Mouse (Mus musculus) left cerebral cortex, postnatal 25 days (tissue): ENCODE measurements around the gene Cdk1. TPM values are rescaled to one million over a fixed set of nuclear protein-coding genes. Genes with fewer than 3 reads are reported as not detected.
"Not testable (repeated sequence)": the region's sequence is repeated elsewhere in the genome, so short reads cannot be mapped to it uniquely, and the experiment has no call there.

Source experiments
- DNase-seq, 2 experiments: peaks; one replicate each; pipeline ENCODE4 v3.0.0; 2022; ENCODE audit warnings: low spot score in 2 of 2, mixed read lengths in 1 of 2
- intact Hi-C: fragments of 180-260 bp; cut with DNase I; formaldehyde crosslinking; loops from one replicate; pipeline ENCODE4 v1.15.1; 2025
- total RNA-seq, 2 experiments: library from RNA; stranded (reverse); gene quantifications; 2 replicates each; pipeline ENCODE4 v1.2.3; 2021

Gene Cdk1
- under 1 TPM; 0.73 to 0.87 TPM for total RNA-seq

DNA sequence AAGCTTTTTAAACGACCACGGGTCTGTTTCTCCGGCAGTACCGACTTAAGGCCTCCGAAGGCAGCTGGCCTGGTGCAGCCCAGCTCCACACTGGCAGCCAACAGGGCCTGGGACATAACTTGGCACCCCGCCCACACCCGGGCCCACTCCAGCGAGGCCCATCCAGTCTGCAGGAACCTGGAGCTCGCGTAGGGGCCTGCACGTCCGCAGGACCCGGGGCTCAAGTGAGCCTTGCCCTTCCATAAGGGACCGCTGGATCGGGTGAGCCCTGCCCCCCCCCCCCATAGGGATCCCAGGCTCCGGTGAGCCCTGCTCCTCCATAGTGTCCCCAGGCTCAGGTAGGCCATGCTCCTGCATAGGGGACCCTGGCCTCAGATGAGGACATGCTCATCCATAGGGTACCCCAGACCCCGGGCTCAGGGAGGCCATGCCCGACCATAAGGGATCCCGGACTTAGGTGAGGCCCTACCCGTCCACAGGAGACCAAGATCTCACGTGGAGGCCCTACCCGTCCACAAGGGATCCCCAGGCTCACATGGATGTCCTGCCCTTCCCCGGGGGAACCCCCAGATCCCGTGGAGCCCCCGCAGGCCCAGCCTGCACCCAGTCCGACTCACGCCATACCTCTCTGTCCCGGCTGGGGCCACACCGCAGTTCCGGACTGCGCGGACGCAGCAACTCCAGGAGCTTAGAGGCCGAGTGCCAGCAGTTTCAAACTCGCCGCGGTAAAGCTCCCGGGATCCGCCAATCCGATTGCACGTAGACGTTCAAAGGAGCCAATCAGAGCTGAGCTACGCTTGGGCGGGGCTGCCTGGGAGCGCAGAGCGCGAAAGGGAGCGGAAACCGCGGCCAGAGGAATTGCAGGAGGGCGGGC, at the start of gene Cdk1:
Gene Cdk1, minus strand, starts transcription at position 727 of the 874 bp plus-strand sequence.
- DNase-seq = peak; percentile 91 to 95
- intact Hi-C loops = no loop called here

DNA sequence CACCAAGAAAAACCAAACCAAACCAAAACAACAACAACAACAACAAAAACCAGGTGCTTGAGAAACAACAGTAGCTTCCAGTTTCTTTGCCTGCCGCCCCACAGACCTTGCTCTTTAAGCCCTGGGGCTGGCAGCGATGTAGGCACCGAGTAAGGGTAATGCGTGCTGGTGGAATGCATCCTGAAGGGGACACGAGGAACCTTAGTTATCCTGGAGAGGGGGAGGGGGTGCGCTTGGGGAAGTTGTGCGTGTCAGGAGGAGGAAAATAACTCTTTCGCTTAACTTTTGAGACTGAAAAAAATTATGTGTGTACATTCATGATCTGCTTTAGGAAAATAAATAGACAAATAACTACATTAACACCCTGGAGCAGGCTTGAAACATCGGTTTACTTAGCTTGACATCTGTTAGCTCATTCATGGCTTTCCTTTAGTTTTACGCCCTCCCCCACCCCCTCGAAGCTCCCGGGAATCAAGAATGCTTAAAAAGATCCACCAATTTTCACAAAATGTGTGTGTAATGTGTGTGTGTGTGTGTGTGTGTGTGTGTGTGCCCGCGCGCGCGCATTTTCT, 47.2 kb upstream of the Cdk1 start:
- no peak for DNase-seq
- intact Hi-C loops = no loop called here

DNA sequence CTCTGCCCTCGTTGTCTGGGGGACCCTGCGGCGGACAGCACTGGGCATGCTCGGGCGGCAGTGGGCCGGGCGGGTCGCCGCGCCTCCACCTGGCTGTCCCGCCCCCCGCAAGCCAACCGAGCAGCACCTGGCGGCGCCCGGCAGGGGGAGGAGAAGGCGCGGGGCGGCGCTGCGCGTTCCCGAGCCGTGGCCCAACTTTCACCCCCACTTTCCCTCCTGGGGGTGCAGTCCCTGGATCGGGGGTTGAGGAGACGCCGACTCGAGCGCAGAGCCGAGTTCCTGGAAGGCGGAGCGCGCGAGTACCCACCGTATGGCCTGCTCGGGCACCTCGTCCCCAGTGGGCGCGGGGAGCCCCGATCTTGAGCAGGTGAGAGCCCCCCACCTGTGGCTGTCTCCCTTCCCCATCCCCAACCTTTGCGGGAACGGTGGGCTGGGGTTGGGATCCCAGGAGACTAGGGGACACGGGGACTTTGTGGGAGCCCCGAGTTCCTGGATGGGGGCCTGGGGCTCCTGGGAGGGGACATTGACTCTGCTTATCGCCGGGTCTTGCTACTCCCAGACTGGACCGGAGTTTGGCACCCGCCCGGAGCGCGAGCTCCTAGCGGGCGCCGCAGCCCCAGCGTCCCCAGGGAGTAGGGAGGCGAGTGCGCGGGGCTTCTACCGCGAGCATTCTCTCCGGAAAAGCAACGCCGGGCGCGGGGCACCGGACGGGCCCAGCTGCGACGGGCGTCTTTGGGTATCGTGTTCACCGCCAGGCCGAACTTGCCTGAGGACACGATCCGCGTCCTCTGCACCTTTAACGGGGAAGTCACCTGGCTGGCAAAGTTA, 46.2 kb upstream of the Cdk1 start, which contains the start of gene Ank3:
Gene Ank3, plus strand, starts transcription at position 11 of the 828 bp plus-strand sequence.
- no peak for DNase-seq
- intact Hi-C loops = no loop called here

DNA sequence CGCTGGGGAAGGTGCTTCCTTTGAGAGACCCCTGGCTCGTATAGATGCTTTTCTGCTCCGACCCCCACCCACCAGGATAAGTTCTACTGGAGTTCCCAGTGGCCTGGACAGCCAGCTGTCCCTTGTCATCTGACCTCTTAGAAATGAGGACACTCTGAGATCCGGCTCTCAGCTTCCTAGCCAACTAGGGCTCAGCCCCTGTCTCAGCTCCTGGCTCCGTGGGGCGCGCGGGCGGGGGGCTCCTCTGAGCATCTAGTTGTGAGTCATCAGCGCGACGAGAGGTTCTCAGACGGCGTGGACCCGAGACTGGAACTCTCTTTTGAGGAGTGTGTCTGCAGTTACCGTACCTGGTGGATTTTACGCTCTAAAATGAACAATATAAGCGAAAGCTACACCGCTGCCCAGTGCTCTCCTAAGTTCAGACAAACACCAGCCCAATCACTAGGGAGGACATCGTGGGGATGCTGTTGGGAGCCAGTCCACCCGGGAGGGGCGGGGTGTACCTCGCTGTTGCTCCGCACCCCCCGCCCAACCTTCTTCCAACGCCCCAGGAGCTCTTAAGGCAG, 45.5 kb upstream of the Cdk1 start:
- DNase-seq = no peak
- intact Hi-C loops = no loop called here

DNA sequence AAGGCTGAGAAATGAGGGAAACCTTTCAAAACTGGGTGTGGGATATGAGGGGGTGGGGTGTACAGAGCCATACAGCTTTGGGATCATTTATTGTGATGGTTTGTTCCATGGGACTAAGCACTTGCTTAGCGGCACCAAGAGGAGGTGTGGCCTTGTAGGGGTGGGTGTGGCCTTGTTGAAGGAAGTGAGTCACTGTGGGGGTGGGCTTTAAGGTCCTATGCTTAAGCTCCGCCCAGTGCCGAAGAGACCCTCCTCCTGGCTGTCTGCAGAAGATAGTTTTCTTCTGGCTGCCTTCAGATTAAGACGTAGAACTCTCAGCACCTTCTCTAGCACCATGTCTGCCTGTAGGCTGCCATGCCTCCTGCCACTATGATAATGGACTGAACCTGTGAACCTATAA, 36.8 kb upstream of the Cdk1 start:
- intact Hi-C loops = no loop called here
- DNase-seq = no peak

DNA sequence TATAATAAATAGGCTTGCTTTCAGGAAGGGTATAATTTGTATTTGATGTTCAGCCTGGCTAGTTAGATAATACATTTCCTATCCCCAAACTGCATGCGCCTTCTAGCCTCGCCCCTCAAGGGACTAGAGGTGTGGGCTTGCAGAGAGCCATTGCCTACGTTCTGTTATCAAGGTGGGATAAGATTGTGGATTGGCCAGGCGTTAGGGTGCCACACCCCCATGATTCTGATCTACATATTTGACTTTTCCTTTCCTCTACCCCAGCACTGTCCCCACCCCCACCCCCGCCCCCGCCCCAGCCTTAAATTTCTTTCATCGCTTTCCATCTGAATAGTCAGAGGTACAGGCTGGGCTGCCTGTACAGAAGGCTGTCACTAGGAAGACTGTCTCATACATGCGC, 34.0 kb upstream of the Cdk1 start:
- intact Hi-C loops = no loop called here
- no peak for DNase-seq

DNA sequence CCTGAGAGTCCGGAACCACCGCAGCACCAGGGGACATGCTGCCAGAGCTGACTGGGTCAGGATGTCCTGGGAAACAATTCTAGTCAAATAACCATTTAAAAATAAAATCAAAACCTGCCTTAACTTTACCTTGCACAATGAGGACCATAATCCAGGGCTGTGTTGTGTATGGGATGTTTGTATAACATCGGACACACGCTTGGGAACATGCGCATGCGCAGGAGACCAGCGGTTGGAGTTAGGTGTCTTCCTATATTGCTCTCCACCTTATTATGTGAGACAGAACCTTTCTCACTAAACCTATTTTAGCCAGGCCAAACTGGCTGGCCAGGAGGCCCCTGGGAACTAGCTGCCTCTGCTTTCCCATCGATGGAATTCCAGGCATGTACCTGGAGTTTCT, 32.4 kb upstream of the Cdk1 start:
- DNase-seq = no peak
- intact Hi-C loops = no loop called here

DNA sequence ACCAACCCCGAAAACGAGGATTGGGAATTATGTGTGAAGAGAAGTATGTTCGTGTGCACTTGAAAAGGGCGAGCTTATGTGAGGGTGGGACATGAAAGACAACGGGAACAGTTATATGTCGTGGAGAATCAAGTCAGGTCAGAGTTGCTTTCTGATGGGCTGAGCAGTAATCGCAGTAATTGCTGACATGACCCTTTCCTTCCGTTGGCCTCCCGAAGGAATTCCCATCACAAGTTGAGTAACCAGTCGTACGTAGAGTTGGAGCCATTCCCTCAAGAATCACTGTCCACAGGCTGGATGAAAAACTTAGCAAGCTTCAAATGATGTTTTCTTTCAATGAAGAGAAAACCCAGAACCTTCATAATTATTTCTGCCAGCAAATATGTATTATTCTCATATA, 31.9 kb upstream of the Cdk1 start:
- no peak for DNase-seq
- intact Hi-C loops = no loop called here

DNA sequence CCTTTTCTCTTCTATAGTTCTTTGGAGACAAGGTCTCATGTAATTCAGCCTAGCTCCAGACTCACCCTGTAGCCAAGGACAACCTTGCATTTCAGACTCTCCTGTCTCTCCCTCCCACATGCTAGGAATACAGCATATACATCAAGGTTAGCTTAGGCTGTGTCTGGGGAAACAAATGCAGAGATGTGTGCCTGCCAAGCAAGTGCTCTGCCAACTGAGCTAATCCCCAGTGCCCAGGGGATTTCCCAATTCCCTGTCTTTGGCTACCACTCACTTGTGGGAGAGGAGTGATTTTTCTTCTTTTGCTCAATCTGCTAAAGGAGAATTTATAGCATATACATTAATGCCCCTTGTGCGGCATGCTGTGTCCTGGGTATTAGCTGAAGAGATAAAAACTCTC, 30.4 kb upstream of the Cdk1 start:
- DNase-seq = no peak
- intact Hi-C loops = no loop called here

DNA sequence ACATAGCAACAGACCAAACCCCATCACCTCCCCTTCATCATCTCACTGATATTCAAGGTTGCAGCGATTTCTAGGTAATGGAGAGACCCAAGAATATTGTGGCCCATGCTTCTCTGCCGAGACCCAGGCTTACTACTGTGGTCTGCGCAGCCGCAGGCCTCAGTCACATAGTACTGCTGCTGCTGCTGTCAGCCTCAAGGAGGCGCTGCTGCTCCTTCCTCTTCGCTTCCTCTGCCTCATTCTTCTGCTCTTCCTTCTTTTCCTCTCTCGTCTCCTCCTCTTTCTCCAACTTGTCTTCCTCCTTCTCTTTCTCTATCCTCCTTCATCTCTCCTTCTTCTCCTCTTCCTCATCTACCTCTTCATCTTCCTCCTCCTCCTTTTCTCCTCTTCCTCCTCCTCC, 22.4 kb upstream of the Cdk1 start:
- intact Hi-C loops = no loop called here
- DNase-seq = no peak

DNA sequence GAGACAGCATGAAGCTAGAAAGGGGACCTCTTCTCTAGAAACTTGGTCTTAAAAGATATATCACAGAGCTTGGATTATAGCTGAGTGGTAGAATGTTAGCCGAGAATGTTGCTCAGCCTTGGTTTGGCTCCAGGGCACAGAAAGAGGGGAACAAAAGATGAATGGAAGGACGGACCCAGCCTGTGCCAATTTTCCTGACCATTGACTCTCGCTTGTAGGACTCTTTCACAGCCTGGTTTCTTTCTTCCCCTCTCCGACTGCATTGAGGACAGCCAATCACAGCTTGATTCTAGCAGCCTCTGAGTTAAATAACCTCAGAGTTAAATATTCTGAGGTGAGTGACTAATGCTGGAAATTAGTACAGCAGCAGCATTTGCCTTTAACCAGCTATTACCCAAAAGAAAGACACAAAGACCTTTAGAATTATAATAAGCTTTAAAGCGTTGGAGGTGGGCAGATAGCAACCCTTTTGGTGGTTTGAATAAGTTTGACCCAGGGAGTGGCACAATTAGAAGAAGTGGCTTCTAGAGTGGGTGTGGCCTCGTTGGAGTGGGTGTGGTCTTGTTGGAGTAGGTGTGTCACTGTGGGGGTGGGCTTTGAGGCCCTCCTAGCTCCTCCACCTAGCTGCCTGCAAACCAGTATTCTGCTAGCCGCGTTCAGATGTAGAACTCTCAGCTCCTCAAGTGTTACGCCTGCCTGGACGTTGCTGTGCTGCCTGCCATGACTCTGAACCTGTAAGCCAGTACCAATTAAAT, 21.2 kb upstream of the Cdk1 start:
- intact Hi-C loops = loop anchor here (5.0 kb wide), 1 partner anchor 283 kb away; no protein-coding TSS in a partner anchor
- no peak for DNase-seq

DNA sequence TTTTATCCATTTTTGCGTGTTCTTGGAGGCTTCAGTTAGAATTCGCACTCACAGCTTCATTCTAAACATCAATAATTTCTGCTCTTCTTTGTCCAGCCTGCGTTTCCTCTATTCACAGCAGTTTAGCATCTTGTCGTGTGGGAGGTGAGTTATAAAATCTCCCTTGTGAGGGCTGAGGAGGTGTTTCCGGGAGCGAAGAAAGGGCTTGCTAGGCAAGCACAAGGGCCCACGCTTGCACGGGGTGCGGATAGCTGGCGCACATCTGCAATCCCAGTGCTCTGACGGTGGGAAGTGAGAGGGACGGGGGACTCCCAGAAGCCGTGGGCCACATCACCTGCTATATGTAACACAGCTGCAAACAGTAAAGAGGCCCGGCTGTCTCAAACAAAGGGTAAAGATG, 19.3 kb upstream of the Cdk1 start:
- DNase-seq = peak in 1 of 2 experiments; percentile 56
- intact Hi-C loops = loop anchor here (5.0 kb wide), 1 partner anchor 285 kb away; no protein-coding TSS in a partner anchor

DNA sequence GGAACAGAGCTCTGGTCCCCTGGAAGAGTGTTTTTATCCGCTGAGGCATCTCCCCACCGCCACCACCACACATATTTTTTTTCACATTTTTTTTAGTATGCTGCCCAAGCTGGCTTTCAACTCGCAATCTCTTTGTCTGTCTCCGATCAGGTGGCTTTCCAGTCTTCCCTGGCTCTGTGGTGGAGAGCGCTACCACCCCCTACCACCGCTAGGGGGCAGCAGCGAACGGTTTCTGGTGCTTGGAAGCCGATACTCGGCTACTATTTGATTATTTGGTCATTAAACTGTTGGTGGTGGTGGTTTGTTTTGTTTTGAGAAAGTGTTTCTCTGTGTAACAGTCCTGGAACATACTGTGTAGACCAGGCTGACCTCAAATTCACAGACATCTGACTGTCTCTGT, 18.7 kb upstream of the Cdk1 start:
- intact Hi-C loops = loop anchor here (5.0 kb wide), 1 partner anchor 286 kb away; no protein-coding TSS in a partner anchor
- peak; percentile 8 to 14 for DNase-seq

DNA sequence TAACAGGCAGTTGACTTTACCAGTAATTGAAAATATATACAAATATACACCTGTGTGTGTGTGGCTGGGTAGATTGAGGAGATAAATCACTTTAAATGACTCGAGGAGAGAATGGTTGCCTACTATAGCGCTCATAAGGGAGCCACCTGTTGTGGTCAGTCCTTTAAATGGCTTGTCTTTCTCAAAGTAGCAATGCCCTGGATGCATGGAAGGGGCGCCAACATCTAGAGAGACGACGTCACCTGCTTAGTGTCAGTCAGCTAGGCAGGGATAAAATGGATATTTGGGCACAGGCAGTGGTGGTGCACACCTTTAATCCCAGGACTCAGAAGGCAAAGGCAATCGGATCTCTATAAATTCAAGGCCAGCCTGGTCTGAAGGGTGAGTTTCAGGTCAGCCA, 16.6 kb upstream of the Cdk1 start:
- intact Hi-C loops = no loop called here
- no peak for DNase-seq

DNA sequence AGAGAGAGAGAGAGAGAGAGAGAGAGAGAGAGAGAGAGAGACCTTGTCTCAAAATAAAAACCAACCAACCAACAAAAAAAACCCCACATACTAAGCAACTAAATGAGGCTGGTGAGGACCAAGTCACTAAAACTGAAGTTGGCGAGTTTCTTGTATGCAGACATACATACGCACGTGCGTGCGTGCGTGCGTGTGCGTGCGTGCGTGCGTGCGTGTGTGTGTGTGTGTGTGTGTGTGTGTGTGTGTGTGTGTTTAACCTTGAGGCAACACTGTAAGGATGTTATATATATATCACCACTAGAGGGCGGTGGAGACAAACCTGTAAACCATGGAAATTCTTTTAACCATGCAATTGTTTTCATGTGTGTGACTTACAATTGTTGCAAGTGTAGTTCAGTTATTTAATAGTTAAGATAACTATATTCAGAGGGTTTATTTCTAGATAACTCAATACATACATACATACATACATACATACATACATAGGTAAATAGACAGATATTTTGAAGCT, 14.2 kb upstream of the Cdk1 start:
- intact Hi-C loops = no loop called here
- peak in 1 of 2 experiments; percentile 16 for DNase-seq

DNA sequence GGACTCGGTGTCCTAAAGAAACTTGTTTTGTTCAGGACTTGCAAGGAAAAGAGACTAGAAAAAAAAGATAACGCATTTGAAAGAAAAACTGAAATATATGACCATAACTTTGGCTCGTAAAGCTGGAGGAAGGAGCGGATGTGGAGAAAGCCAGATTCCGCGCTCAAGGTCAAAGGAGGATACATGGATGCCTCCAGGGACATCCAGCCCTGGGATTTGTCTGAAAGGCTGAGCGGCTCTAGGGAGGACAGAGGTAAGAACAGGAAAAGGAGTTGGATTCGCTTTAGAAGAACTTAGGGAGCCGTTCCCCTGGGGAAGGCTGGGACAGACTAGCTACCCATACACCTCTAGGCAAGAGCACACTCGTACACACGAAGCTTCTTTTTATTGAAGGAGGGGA, 13.5 kb upstream of the Cdk1 start:
- intact Hi-C loops = no loop called here
- no peak for DNase-seq

DNA sequence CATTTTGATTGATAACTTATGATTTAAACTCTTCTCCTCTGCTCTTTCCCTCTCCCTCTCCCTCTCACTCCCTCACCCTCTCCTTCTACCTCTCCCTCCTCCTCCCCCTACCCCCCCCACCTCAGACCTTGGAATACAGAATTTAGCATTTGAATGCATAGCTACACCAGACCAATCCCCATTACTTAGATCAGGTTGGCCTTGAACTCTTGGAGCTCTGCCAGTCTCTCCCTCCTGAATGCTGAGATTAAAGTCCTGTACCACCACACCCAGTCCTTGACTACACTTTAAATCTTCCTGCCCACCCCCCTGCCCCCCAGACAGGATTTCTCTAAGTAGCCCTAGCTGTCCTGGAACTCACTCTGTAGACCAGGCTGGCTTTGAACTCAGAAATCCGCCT, 6.9 kb upstream of the Cdk1 start:
- intact Hi-C loops = no loop called here
- no peak for DNase-seq

DNA sequence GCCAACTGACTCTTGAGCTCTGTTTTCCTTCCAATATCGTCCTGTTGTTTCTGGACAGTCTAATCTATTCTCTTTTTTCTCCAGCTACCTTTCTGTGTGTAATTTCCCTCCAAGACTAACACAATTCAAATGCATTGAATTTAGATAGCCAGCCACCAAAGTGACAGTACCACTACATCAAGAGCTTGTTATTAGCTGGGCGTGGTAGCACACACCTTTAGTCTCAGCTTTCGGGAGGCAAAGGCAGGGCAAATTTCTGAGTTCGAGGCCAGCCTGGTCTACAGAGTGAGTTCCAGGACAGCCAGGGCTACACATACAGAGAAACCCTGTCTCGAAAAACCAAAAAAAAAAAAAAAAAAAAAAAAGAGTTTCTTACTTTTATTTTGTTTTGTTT, 345 bp upstream of the Cdk1 start:
- intact Hi-C loops = not testable (repeated sequence)

DNA sequence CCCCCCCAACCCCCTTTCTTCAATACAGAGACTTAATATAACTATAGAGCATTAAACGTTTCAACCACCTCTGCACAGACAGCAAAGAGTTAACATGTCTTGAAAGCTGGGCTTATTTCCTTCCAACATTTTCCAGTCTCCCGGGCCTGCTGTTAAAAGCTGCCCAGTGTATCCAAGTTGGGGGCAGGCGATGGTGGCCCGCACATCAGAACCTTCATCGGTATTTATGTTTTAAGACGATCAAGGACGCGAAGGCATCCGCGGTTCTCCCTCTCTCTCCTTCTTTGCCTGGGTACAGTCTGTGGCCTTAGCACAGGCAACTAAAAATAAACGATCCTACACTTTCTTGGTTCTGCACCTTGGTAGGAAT, 911 bp downstream of the Cdk1 start:
- intact Hi-C loops = no loop called here
- no peak for DNase-seq

More for the DNA sequence above, 345 bp upstream of the Cdk1 start:
- not testable (repeated sequence) for DNase-seq
